Mouse (Mus musculus): ENCODE measurements around the gene Cd86. TPM values are rescaled to one million over a fixed set of nuclear protein-coding genes. Genes with fewer than 3 reads are reported as not detected.

Cd86 gene
- polyA plus RNA-seq (2021; fragmentation: Nextera tagmentation): 1.7 and 2.3 TPM in 2 replicates
- long read RNA-seq, experiment 1, transcript Cd86-201 (8 exons, 2,539 nt): major isoform, 8 of 9 reads
- long read RNA-seq, experiment 1, partial matches to known transcripts: 0 of 9 reads
- long read RNA-seq, experiment 1, other reads (novel, unspliced or antisense): 1 of 9 reads
- long read RNA-seq, experiment 2, partial matches to known transcripts: 0 of 1 reads
- long read RNA-seq, experiment 2, other reads (novel, unspliced or antisense): 0 of 1 reads

GRCm38 (mm10) chr16:36665782-36666181 is at the start of gene Cd86:
Gene Cd86 (minus strand): TSS chr16:36666081.

GRCm38 (mm10) chr16:36693818-36694413 is 28.0 kb upstream of the Cd86 start, which contains the start of gene Ildr1:
Gene Ildr1 (plus strand): TSS chr16:36693978.

GRCm38 (mm10) chr16:36561386-36562338 is 104.2 kb downstream of the Cd86 start, which contains the start of gene Casr:
Gene Casr (minus strand): TSS chr16:36562141.

Other genes with a start within 250 kb of the Cd86 start
- gene Stfa3, start 210.7 kb downstream of the Cd86 start, polyA plus RNA-seq (2021; fragmentation: Nextera tagmentation): not detected in 2 replicates
- gene Casr, start 103.9 kb downstream of the Cd86 start, polyA plus RNA-seq (2021; fragmentation: Nextera tagmentation): 0.38 and 0.53 TPM in 2 replicates
- gene Ildr1, start 27.9 kb upstream of the Cd86 start, polyA plus RNA-seq (2021; fragmentation: Nextera tagmentation): 0.30 and 0.40 TPM in 2 replicates
- 27.2 and 30.3 TPM in 2 replicates for gene Slc15a2, start 118.9 kb upstream of the Cd86 start, polyA plus RNA-seq (2021; fragmentation: Nextera tagmentation)
- gene Iqcb1, start 162.3 kb upstream of the Cd86 start, polyA plus RNA-seq (2021; fragmentation: Nextera tagmentation): 61.4 and 62.6 TPM in 2 replicates
- 2.5 and 2.6 TPM in 2 replicates for gene Eaf2, start 208.9 kb upstream of the Cd86 start, polyA plus RNA-seq (2021; fragmentation: Nextera tagmentation)
- gene Golgb1, start 209.1 kb upstream of the Cd86 start, polyA plus RNA-seq (2021; fragmentation: Nextera tagmentation): 148 and 173 TPM in 2 replicates

All from layer of hippocampus, adult 6 months (tissue).